Mouse (Mus musculus): Measurements from ENCODE around the gene Mfng. TPM values are rescaled to one million over a fixed set of nuclear protein-coding genes. Genes with fewer than 3 reads are reported as not detected.

The Mfng gene
- total and polyA plus RNA-seq, 3 experiments: 35.2 to 63.7 (median 52.5) TPM

GRCm38 (mm10) chr15:78780359-78780758, 7.1 kb upstream of the Mfng start:
- H3K36me3 ChIP-seq (replicated peaks in 1 of 2; ENCODE audit: control insufficient read depth in 1 of 2, insufficient read depth in 1 of 2, low read length in 1 of 2): no peaks in the 10 kb centered on the region
- no peak overlapping the region for H3K9ac ChIP-seq (ENCODE audit: insufficient read depth, low read depth)
- peaks cover 3% of the 10 kb centered on the region for H3K9me3 ChIP-seq (replicated peaks; ENCODE audit: low read length)
- no peak overlapping the region for H3K4me3 ChIP-seq (replicated peaks in 1 of 3; ENCODE audit: low read depth in 2 of 3, low read length in 2 of 3, poor library complexity in 1 of 3)
- no peak overlapping the region for H3K27ac ChIP-seq (ENCODE audit: insufficient read depth, low read depth)
- peaks cover 7 to 30% of the 10 kb centered on the region in 2 experiments for H3K4me1 ChIP-seq (ENCODE audit: control insufficient read depth in 1 of 2, insufficient read depth in 2 of 2)
- H3K79me2 ChIP-seq (replicated peaks; ENCODE audit: control insufficient read depth, extremely low read depth, insufficient read depth, poor library complexity, severe bottlenecking): no peaks in the 10 kb centered on the region
- dilution Hi-C loops (cut with MboI; ENCODE audit: extremely low pct_ligation_motif_present, extremely low pct_unique_long_range_greater_than_20kb, low sequenced_read_pairs) (no loop called here), in situ Hi-C loops (cut with MboI; ENCODE audit: low pct_ligation_motif_present, low pct_unique_long_range_greater_than_20kb, low sequenced_read_pairs) (no loop called here)
- no peak for DNase-seq (ENCODE audit: extremely low read depth)
- peaks cover 34% of the 10 kb centered on the region for H3K27me3 ChIP-seq (replicated peaks)
- no peak overlapping the region for H3K4me2 ChIP-seq (ENCODE audit: insufficient read depth, low read depth, poor library complexity, severe bottlenecking)
- TF ChIP-seq MYC (IDR thresholded peaks at IDR 0.05; ENCODE audit: low read depth, low read length) (no peak), MAX (IDR thresholded peaks at IDR 0.05; ENCODE audit: low read length) (no peak), POLR2AphosphoS2 (IDR thresholded peaks at IDR 0.05; ENCODE audit: low read depth, low read length) (no peak), TBP (conservative IDR thresholded peaks at IDR 0.05; ENCODE audit: low read depth, low read length) (no peak), MAFK (IDR thresholded peaks at IDR 0.05; ENCODE audit: insufficient replicate concordance, low read length) (no peak), JUND (conservative IDR thresholded peaks at IDR 0.05; ENCODE audit: low read depth, low read length) (no peak)

DNA sequence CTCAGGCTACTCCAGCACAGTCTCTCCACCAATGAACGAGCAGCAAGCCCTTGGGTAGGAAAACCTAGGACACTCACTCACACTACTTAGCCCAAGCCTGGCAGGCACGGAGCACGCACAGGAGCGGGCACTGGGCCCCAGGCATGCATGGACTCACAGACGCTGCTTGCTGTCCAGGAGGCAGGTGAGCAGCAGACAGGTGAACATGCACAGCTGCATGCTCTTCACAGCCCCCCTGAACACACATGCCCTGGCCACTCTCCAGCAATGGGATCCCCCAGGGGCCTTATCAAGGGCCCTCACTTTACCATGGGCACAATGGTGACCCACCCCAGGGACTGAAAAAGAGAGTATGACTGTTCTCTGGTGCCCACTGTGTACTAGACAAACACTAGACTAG, 6.4 kb upstream of the Mfng start:
- H3K4me2 ChIP-seq (ENCODE audit: insufficient read depth, low read depth, poor library complexity, severe bottlenecking): no peak overlapping the region
- DNase-seq (ENCODE audit: extremely low read depth): no peak
- H3K9ac ChIP-seq (ENCODE audit: insufficient read depth, low read depth): no peak overlapping the region
- dilution Hi-C loops (cut with MboI; ENCODE audit: extremely low pct_ligation_motif_present, extremely low pct_unique_long_range_greater_than_20kb, low sequenced_read_pairs): no loop called here
- TF ChIP-seq TBP (conservative IDR thresholded peaks at IDR 0.05; ENCODE audit: low read depth, low read length) (no peak), NELFE (IDR thresholded peaks at IDR 0.05; ENCODE audit: low read depth, low read length) (no peak), USF1 (IDR thresholded peaks at IDR 0.05; ENCODE audit: low read depth, low read length) (no peak), MAZ (IDR thresholded peaks at IDR 0.05; ENCODE audit: low read depth, low read length) (no peak), ELF1 (IDR thresholded peaks at IDR 0.05; ENCODE audit: low read depth, low read length) (no peak), ZC3H11A (IDR thresholded peaks at IDR 0.05; ENCODE audit: low read depth, low read length) (no peak)
- no peaks in the 10 kb centered on the region for H3K36me3 ChIP-seq (replicated peaks in 1 of 2; ENCODE audit: control insufficient read depth in 1 of 2, insufficient read depth in 1 of 2, low read length in 1 of 2)
- in situ Hi-C loops (cut with MboI; ENCODE audit: low pct_ligation_motif_present, low pct_unique_long_range_greater_than_20kb, low sequenced_read_pairs): no loop called here
- peaks cover 7 to 34% of the 10 kb centered on the region in 2 experiments for H3K4me1 ChIP-seq (ENCODE audit: control insufficient read depth in 1 of 2, insufficient read depth in 2 of 2)
- no peak overlapping the region for H3K4me3 ChIP-seq (replicated peaks in 1 of 3; ENCODE audit: low read depth in 2 of 3, low read length in 2 of 3, poor library complexity in 1 of 3)
- peaks cover 28% of the 10 kb centered on the region for H3K27me3 ChIP-seq (replicated peaks)
- no peak overlapping the region for H3K27ac ChIP-seq (ENCODE audit: insufficient read depth, low read depth)
- H3K79me2 ChIP-seq (replicated peaks; ENCODE audit: control insufficient read depth, extremely low read depth, insufficient read depth, poor library complexity, severe bottlenecking): no peaks in the 10 kb centered on the region
- peaks cover 3% of the 10 kb centered on the region for H3K9me3 ChIP-seq (replicated peaks; ENCODE audit: low read length)

DNA sequence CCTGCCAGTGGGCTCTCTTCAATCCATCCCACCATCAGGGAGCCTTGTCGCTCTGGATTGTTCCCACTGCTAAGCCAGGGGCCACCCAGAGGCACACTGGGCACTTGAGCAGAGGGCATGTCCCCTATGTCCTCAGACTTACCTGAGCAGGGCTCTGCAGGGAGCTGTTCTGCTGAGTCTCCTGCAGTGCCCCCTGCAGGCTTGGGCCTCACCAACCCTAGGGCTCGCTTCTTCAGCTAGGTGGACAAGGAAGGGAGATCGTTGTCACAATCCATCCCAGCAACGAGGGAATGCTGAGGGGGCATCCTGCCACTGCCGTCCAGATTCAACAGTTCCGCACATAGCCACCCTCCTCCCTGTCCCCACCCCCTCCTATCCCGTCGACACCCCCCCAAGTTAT, 6.0 kb upstream of the Mfng start:
- H3K4me1 ChIP-seq (ENCODE audit: control insufficient read depth in 1 of 2, insufficient read depth in 2 of 2): peaks cover 7 to 38% of the 10 kb centered on the region in 2 experiments
- no peak for DNase-seq (ENCODE audit: extremely low read depth)
- H3K79me2 ChIP-seq (replicated peaks; ENCODE audit: control insufficient read depth, extremely low read depth, insufficient read depth, poor library complexity, severe bottlenecking): no peaks in the 10 kb centered on the region
- peaks cover 3% of the 10 kb centered on the region for H3K9me3 ChIP-seq (replicated peaks; ENCODE audit: low read length)
- dilution Hi-C loops (cut with MboI; ENCODE audit: extremely low pct_ligation_motif_present, extremely low pct_unique_long_range_greater_than_20kb, low sequenced_read_pairs) (no loop called here), in situ Hi-C loops (cut with MboI; ENCODE audit: low pct_ligation_motif_present, low pct_unique_long_range_greater_than_20kb, low sequenced_read_pairs) (no loop called here)
- peaks cover 25% of the 10 kb centered on the region for H3K27me3 ChIP-seq (replicated peaks)
- H3K4me3 ChIP-seq (replicated peaks in 1 of 3; ENCODE audit: low read depth in 2 of 3, low read length in 2 of 3, poor library complexity in 1 of 3): no peak overlapping the region
- no peaks in the 10 kb centered on the region for H3K36me3 ChIP-seq (replicated peaks in 1 of 2; ENCODE audit: control insufficient read depth in 1 of 2, insufficient read depth in 1 of 2, low read length in 1 of 2)
- no peak overlapping the region for H3K4me2 ChIP-seq (ENCODE audit: insufficient read depth, low read depth, poor library complexity, severe bottlenecking)
- no peak overlapping the region for H3K9ac ChIP-seq (ENCODE audit: insufficient read depth, low read depth)
- TF ChIP-seq RAD21 (IDR thresholded peaks at IDR 0.05; ENCODE audit: low read depth, low read length) (peak; percentile 18), ELF1 (IDR thresholded peaks at IDR 0.05; ENCODE audit: low read depth, low read length) (no peak), MAZ (IDR thresholded peaks at IDR 0.05; ENCODE audit: low read depth, low read length) (no peak), CTCF (conservative IDR thresholded peaks at IDR 0.05 in 1 of 2, IDR thresholded peaks at IDR 0.05 in 1 of 2; ENCODE audit: low read depth in 2 of 2, low read length in 2 of 2) (peak in 1 of 2 experiments; percentile 63; a peak in 2 of 4 replicates), PAX5 (IDR thresholded peaks at IDR 0.05; ENCODE audit: low read length) (no peak), POLR2AphosphoS2 (IDR thresholded peaks at IDR 0.05; ENCODE audit: low read depth, low read length) (no peak), JUN (IDR thresholded peaks at IDR 0.05; ENCODE audit: insufficient read depth, low read depth, low read length) (no peak), ZKSCAN1 (IDR thresholded peaks at IDR 0.05; ENCODE audit: borderline replicate concordance, low read depth, low read length) (no peak), SMC3 (IDR thresholded peaks at IDR 0.05; ENCODE audit: low read depth, low read length) (peak; percentile 31), TCF12 (IDR thresholded peaks at IDR 0.05; ENCODE audit: low read depth, low read length) (no peak), HCFC1 (IDR thresholded peaks at IDR 0.05; ENCODE audit: low read depth, low read length) (no peak), IRF4 (IDR thresholded peaks at IDR 0.05; ENCODE audit: low read depth, low read length) (no peak), UBTF (IDR thresholded peaks at IDR 0.05; ENCODE audit: low read depth, low read length) (no peak), CHD1 (IDR thresholded peaks at IDR 0.05; ENCODE audit: low read depth, low read length) (no peak), EP300 (IDR thresholded peaks at IDR 0.05; ENCODE audit: low read length) (no peak), MAX (IDR thresholded peaks at IDR 0.05; ENCODE audit: low read length) (no peak)
- no peak overlapping the region for H3K27ac ChIP-seq (ENCODE audit: insufficient read depth, low read depth)

Data from CH12.LX (cell line).